Mouse (Mus musculus): ENCODE data around the gene Bbc3.

DNA sequence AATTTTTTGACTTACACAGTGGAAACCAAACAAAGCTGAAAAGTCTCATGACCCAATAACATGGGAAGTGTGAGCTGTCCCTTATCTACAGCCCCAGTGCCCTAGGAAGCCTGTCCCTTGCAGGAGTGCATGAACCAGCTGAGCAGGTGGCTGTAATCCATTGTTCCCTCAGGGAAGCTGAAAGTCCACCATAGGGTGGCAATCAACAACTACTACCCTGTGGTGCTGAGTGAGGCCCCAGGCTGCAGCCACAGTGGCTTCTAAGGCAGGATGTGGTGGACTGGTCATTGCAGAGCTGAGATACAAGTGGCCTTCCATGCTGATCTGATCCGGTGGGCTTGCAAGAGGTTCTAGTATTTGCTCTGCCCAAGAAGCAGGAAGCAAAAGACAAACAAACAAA is 47.1 kb upstream of the Bbc3 start:
- TF ChIP-seq CTCF (IDR thresholded peaks at IDR 0.05; ENCODE audit: low read depth): no peak
- no peak for TF ChIP-seq EP300 (IDR thresholded peaks at IDR 0.05; ENCODE audit: low read depth)
